Mouse (Mus musculus): ENCODE data around the gene Olfr111. TPM values are rescaled to one million over a fixed set of nuclear protein-coding genes. Genes with fewer than 3 reads are reported as not detected.
"Not testable (repeated sequence)": the region's sequence is repeated elsewhere in the genome, so short reads cannot be mapped to it uniquely, and the experiment has no call there.

Olfr111 gene
- 0.04 and 0.08 TPM in 2 replicates for polyA plus RNA-seq (2012; rRNA removed)

DNA sequence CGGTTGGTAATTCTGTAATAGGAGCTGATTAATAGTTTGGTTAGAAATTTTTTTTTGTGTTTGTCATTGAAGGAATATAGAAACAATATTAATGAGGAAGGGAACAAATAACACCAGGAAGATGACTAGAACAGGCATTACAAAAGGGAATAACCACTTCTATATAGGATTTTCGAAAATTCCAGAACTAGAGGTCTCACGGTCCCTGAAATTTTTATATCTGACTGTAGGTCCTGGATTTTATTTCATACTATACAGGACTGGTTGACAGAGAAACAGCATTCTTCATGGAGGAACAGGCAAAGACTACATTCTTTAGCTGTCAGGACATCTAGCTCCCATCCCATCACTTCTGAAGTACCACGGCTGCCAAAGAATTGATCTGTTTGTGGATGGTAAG, at the start of gene Olfr111:
Gene Olfr111 (plus strand): TSS at position 301 of the 400 bp plus-strand sequence.
- TF ChIP-seq CTCF (IDR thresholded peaks at IDR 0.05; ENCODE audit: borderline replicate concordance, extremely low read depth, insufficient read depth, insufficient read length) (no peak), POLR2A (IDR thresholded peaks at IDR 0.05; ENCODE audit: borderline replicate concordance, extremely low read depth, insufficient read depth, insufficient read length, poor library complexity, severe bottlenecking) (no peak)
- DNase-seq (ENCODE audit: low read depth): no peak

DNA sequence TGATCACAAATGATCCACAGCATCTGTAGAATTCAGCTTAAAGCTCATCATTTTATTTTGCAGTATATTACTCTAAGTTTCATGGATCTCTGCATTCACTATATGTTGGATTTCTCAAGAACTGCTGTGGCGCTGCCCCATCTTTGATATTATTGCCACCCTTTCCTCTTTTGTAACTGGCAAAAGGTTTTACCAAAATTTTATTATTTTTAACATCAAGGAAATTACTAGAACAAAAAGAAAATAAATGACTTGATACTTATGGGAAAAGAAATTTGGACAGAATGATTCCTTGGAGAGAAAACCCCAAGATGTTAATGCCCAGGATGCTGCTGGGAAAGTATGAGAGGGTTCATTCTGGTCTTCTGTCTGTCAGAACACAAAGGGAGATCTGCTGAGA, 49.2 kb upstream of the Olfr111 start, which contains the start of gene Olfr109:
Gene Olfr109 (plus strand): TSS at position 301 of the 400 bp plus-strand sequence.
- DNase-seq (ENCODE audit: low read depth): no peak
- TF ChIP-seq CTCF (IDR thresholded peaks at IDR 0.05; ENCODE audit: borderline replicate concordance, extremely low read depth, insufficient read depth, insufficient read length): no peak
- TF ChIP-seq POLR2A (IDR thresholded peaks at IDR 0.05; ENCODE audit: borderline replicate concordance, extremely low read depth, insufficient read depth, insufficient read length, poor library complexity, severe bottlenecking): no peak

DNA sequence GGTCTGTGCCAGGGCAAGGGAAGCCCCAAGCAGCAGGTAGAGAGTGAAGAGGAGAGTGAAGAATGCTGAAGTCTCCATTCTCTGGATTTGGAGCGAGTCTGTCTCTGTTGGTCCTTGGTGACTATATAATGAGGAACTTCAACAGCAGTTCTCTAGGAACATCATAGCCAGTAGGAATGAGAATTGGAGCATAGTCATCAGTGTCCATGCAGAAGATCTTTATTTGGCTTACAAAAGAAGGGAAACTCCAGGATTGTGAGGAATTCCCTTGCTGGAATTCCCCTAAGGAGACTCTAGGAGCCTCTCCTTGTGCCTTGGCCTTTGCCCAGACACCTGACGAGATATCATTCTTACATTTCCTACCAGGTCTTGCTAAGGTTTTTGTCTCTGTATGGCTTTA, 24.4 kb upstream of the Olfr111 start, which contains the start of gene H2-M2:
Gene H2-M2 (minus strand): TSS at position 101 of the 400 bp plus-strand sequence.
- TF ChIP-seq CTCF (IDR thresholded peaks at IDR 0.05; ENCODE audit: borderline replicate concordance, extremely low read depth, insufficient read depth, insufficient read length) (no peak), POLR2A (IDR thresholded peaks at IDR 0.05; ENCODE audit: borderline replicate concordance, extremely low read depth, insufficient read depth, insufficient read length, poor library complexity, severe bottlenecking) (no peak)
- DNase-seq (ENCODE audit: low read depth): no peak

DNA sequence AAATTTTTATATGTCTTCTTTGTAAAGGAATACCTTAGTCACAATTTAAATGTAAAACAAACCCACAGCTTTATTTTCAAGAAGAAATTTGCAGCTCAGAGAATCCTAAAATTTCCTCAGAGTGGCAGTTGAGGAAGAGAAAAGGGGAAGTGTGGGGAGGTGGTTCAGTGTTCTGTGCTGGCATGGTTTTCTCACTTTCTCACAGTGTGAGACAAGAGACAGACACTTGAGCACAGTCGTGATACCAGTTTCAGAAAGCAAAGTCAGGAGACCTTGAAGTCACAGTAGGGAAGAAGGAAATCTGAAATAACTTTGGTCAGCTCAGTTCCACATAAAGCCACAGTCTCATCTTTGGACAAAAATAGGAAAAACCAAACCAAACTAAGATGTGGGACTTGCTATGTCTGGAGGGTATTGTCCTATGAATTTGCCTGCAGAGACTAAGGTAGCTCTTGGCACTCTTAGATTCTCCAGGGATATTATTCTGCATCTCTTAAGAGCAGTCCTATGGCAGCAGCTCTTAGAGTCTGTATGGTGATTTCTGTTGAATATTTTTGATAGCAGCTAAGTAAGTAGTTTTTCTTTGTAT, 15.8 kb upstream of the Olfr111 start, which contains the start of gene Olfr110:
Gene Olfr110 (plus strand): TSS at position 539 of the 589 bp plus-strand sequence.
- DNase-seq (ENCODE audit: low read depth): no peak
- no peak for TF ChIP-seq POLR2A (IDR thresholded peaks at IDR 0.05; ENCODE audit: borderline replicate concordance, extremely low read depth, insufficient read depth, insufficient read length, poor library complexity, severe bottlenecking)

DNA sequence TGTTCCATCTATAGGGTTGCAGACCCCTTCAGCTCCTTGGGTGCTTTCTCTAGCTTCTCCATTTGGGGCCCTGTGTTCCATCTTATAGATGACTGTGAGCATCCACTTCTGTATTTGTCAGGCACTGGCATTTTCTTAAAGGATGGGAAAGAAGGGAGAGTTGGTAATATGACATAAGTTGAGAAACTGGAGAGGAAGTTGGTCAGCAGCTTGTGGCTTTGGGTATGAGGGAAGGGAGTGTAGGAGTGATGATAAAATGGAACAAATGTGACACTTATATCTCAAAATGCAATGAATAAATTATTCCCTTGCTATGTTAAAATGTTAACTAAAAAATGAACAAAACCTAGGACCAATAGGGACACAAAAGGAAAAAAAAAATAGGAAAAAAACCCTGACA, 16.8 kb downstream of the Olfr111 start:
- not testable (repeated sequence) for DNase-seq (ENCODE audit: low read depth)

DNA sequence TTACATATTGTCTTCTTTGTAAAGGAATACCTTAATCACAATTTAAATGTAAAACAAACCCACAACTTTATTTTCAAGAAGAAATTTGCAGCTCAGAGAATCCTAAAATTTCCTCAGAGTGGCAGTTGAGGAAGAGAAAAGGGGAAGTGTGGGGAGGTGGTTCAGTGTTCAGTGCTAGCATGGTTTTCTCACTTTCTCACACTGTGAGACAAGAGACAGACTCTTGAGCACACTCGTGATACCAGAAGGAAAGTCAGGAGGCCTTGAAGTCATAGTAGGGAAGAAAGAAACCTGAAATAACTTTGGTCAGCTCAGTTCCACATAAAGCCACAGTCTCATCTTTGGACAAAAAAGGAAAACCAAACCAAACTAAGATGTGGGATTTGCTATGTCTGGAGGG, 17.6 kb downstream of the Olfr111 start:
- not testable (repeated sequence) for DNase-seq (ENCODE audit: low read depth)

DNA sequence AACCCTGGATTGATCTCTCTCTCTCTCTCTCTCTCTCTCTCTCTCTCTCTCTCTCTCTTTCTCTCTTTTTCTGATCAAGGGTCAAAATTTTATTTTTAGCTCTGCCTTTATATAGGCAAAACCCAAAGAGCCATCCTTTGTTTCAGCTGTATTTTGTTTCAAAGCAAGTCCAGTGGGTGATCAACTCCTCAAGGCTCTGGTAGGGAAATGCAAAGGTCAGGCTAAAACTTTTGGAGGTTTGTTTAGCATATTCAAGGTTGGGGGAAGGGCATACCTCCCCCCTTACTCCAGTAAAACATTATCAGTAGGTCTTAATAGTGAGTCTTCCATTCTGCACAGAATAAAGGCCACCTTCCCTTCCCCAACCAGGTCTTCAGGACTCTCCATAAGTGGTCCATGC, 27.3 kb downstream of the Olfr111 start:
- no peak for DNase-seq (ENCODE audit: low read depth)
- TF ChIP-seq POLR2A (IDR thresholded peaks at IDR 0.05; ENCODE audit: borderline replicate concordance, extremely low read depth, insufficient read depth, insufficient read length, poor library complexity, severe bottlenecking): no peak
- no peak for TF ChIP-seq CTCF (IDR thresholded peaks at IDR 0.05; ENCODE audit: borderline replicate concordance, extremely low read depth, insufficient read depth, insufficient read length)

DNA sequence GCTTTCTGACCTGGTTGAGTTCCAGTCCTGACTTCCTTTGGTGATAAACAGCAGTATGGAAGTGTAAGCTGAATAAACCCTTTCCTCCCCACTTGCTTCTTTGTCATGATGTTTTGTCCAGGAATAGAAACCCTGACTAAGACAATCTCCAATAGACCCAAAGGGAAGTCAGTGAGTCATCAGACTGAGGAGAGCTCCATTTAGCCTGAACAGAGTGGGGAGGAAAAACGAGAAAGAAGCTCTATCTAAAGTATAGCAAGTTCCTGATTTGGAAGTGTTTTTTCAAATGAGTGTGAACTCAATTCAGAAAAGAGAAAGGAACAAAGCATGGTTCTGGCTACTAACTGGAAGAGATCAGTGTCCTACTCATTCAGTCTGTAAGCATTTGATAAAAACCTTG, 30.6 kb downstream of the Olfr111 start:
- DNase-seq (ENCODE audit: low read depth): not testable (repeated sequence)

DNA sequence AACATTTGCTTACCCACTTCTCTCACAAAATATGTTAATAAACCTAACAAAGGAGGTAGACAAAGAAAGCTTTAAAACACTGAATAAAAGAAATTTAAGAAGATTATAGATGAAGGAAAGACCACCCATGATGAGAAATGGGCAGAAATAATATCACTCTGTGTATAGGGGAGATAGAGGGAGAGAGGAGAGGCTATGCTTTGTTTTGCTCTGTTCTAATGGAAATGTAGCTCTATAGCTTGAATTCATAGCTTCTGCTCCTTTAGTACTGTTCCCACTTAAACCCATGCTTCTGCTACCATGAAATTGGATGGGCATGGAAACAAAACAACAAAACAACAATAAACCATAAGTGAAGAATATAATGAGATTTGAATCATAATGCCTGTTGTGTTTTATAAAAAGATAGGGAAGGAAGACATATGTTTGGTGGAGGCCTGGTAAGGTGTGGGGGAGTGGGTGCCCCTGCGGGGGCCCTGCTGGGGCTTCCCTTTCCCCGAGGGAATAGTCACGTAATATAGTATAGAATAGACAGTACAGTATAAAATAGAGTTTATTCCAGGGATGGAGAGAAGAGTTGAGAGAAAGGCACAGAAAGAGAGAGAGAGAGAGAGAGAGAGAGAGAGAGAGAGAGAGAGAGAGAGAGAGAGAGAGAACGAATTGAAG, 33.8 kb downstream of the Olfr111 start:
- TF ChIP-seq POLR2A (IDR thresholded peaks at IDR 0.05; ENCODE audit: borderline replicate concordance, extremely low read depth, insufficient read depth, insufficient read length, poor library complexity, severe bottlenecking) (no peak), CTCF (IDR thresholded peaks at IDR 0.05; ENCODE audit: borderline replicate concordance, extremely low read depth, insufficient read depth, insufficient read length) (no peak)
- DNase-seq (ENCODE audit: low read depth): no peak

DNA sequence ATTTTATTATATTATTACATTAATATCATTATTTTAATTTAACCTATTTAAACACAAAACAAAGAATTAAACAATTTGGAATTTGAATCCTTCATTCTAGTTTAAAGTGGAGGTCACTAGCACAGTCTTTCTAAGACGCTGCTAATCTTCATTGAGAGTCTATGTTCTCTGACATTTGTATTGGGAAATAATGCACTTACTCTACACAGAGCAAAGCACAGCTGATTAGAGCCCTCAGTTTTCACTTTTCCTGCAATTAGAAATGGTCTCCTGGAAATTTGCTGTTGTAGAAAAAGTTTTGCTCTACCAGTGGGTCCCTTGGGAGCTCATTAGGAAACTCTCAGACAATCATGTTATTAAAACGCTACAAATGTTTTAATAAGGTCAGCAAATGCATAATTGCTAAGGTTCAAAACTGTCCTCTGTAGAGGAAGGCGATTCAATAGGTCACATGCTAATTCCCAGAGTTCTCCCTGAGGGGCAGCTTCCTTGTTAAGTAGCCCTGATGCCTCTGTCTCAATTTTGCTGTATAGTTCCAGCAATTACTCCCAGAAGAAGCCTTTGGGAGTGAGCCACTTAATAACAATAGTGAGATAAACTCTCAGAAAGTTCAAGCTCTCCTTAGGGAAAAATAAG, 36.1 kb downstream of the Olfr111 start:
- TF ChIP-seq POLR2A (IDR thresholded peaks at IDR 0.05; ENCODE audit: borderline replicate concordance, extremely low read depth, insufficient read depth, insufficient read length, poor library complexity, severe bottlenecking) (no peak), CTCF (IDR thresholded peaks at IDR 0.05; ENCODE audit: borderline replicate concordance, extremely low read depth, insufficient read depth, insufficient read length) (no peak)
- DNase-seq (ENCODE audit: low read depth): peak; percentile 41

DNA sequence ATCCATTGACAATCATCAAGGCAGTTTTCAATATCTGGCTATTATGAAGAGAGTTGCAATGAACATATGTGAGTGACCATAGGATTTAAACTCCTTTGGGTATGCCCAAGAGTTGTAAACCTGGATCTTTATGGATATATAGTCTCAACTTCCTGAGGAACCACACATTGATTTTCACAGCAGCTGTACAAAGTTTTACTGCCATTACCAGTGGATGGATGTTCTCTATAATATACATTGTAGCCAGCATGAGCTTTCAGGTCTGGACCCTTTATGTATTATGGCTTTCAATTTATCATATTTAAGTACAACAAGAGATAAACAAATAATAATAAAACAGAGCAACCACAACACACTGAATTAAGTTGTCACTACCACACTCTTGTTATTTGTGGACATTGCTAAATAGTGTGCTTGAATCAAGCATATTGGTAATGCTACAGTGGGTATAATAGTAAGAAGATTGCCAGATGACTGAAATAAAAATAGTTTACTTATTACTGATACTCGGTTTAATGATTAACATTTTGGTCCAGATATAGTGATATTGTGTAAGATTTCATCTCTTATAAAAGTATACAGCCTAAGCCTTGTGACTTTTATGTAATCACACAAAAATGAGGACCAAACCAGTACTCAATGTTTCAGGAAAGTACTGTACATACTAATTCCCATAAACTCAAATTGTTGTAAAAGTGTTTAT, 51.2 kb downstream of the Olfr111 start:
- TF ChIP-seq POLR2A (IDR thresholded peaks at IDR 0.05; ENCODE audit: borderline replicate concordance, extremely low read depth, insufficient read depth, insufficient read length, poor library complexity, severe bottlenecking): no peak
- TF ChIP-seq CTCF (IDR thresholded peaks at IDR 0.05; ENCODE audit: borderline replicate concordance, extremely low read depth, insufficient read depth, insufficient read length): no peak
- no peak for DNase-seq (ENCODE audit: low read depth)

DNA sequence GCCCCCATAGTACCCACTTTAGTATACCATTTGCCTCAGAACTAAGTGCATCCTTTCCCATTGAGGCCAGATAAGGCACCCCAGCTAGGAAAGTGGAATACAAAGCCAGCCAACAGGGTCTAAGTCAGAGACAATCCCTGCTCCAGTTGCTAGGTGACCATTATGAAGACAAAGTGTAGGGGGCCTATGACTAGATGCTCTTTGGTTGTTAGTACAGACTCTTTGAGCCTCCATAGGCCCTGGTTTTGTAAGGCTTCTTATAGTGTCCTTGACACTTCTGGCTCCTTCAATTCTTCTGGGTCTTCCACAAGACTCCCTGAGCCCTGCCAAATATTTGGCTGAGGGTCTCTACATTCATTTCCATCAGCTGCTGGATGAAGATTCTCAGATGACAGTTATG, 61.5 kb downstream of the Olfr111 start, which contains the start of gene Olfr112:
Gene Olfr112 (minus strand): TSS at position 101 of the 400 bp plus-strand sequence.
- TF ChIP-seq POLR2A (IDR thresholded peaks at IDR 0.05; ENCODE audit: borderline replicate concordance, extremely low read depth, insufficient read depth, insufficient read length, poor library complexity, severe bottlenecking) (no peak), CTCF (IDR thresholded peaks at IDR 0.05; ENCODE audit: borderline replicate concordance, extremely low read depth, insufficient read depth, insufficient read length) (no peak)

More for the DNA sequence above, 61.5 kb downstream of the Olfr111 start, which contains the start of gene Olfr112:
- DNase-seq (ENCODE audit: low read depth): no peak

Measured in brain, embryonic 14.5 days (tissue).